Mouse (Mus musculus): ENCODE measurements around the gene 4930568D16Rik. TPM values are rescaled to one million over a fixed set of nuclear protein-coding genes. Genes with fewer than 3 reads are reported as not detected.

4930568D16Rik gene
- polyA plus RNA-seq, 1 experiment: not detected

DNA sequence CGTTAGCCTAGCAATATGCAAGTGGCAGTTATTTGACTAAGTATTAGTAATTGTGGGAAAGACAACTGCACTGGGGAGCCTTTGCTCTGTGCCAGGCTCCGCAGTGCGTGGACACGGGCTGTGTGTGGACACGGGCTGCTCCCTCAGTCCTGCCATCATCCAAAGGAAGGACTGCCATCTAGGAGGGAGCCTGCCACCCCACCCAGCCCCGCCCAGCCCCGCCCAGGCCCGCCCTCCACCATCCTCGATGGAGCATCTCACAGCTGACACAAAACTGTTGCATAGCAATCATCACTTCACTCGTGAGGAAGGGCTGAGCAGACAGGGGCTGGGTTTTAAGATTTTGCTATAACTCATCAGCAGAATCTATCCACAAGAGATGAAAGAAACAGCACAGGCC, 41.6 kb downstream of the 4930568D16Rik start:
- no peaks in the 10 kb centered on the region for H3K4me1 ChIP-seq (ENCODE audit: control insufficient read depth, insufficient read depth, low read length)
- no peaks in the 10 kb centered on the region for H3K36me3 ChIP-seq (ENCODE audit: control insufficient read depth, insufficient read depth, low read length)
- no peak for TF ChIP-seq CTCF (conservative IDR thresholded peaks at IDR 0.05; ENCODE audit: insufficient read depth, insufficient read length, low read depth, low read length)
- no peak for TF ChIP-seq POLR2A (IDR thresholded peaks at IDR 0.05; ENCODE audit: low read depth, low read length)
- WGBS: 76% methylated on average over 10 of the region's 10 CpGs
- no peak overlapping the region for H3K27ac ChIP-seq (ENCODE audit: insufficient read depth, low read depth, low read length)
- H3K4me3 ChIP-seq (ENCODE audit: insufficient read depth, low read depth, low read length): no peak overlapping the region
- no peaks in the 10 kb centered on the region for H3K27me3 ChIP-seq (replicated peaks; ENCODE audit: control insufficient read depth, insufficient read depth, low read length)
- DNase-seq: no peak

- no peak for TF ChIP-seq CTCF (conservative IDR thresholded peaks at IDR 0.05; ENCODE audit: insufficient read depth, insufficient read length, low read depth, low read length)
- TF ChIP-seq POLR2A (IDR thresholded peaks at IDR 0.05; ENCODE audit: low read depth, low read length): no peak
- H3K27ac ChIP-seq (ENCODE audit: insufficient read depth, low read depth, low read length): no peak overlapping the region
- no peaks in the 10 kb centered on the region for H3K4me1 ChIP-seq (ENCODE audit: control insufficient read depth, insufficient read depth, low read length)
- no peak overlapping the region for H3K4me3 ChIP-seq (ENCODE audit: insufficient read depth, low read depth, low read length)
- WGBS: 68% methylated on average over 10 of the region's 10 CpGs
- no peaks in the 10 kb centered on the region for H3K36me3 ChIP-seq (ENCODE audit: control insufficient read depth, insufficient read depth, low read length)
- peak; percentile 16 for DNase-seq
- no peaks in the 10 kb centered on the region for H3K27me3 ChIP-seq (replicated peaks; ENCODE audit: control insufficient read depth, insufficient read depth, low read length)
Observed at GRCm38 (mm10) chr2:35322404-35323164, 44.9 kb downstream of the 4930568D16Rik start.

GRCm38 (mm10) chr2:35320399-35320798, 47.1 kb downstream of the 4930568D16Rik start:
- Histone ChIP-seq H3K4me3 (ENCODE audit: insufficient read depth, low read depth, low read length) (no peak overlapping the region), H3K4me1 (ENCODE audit: control insufficient read depth, insufficient read depth, low read length) (no peaks in the 10 kb centered on the region), H3K36me3 (ENCODE audit: control insufficient read depth, insufficient read depth, low read length) (no peaks in the 10 kb centered on the region), H3K27ac (ENCODE audit: insufficient read depth, low read depth, low read length) (no peak overlapping the region), H3K27me3 (replicated peaks; ENCODE audit: control insufficient read depth, insufficient read depth, low read length) (no peaks in the 10 kb centered on the region)
- no peak for TF ChIP-seq POLR2A (IDR thresholded peaks at IDR 0.05; ENCODE audit: low read depth, low read length)
- no peak for TF ChIP-seq CTCF (conservative IDR thresholded peaks at IDR 0.05; ENCODE audit: insufficient read depth, insufficient read length, low read depth, low read length)
- DNase-seq: no peak
- WGBS: 93% methylated on average over 15 of the region's 15 CpGs

- no peak for DNase-seq
- Histone ChIP-seq H3K4me1 (ENCODE audit: control insufficient read depth, insufficient read depth, low read length) (no peaks in the 10 kb centered on the region), H3K27ac (ENCODE audit: insufficient read depth, low read depth, low read length) (no peak overlapping the region), H3K4me3 (ENCODE audit: insufficient read depth, low read depth, low read length) (no peak overlapping the region), H3K27me3 (replicated peaks; ENCODE audit: control insufficient read depth, insufficient read depth, low read length) (no peaks in the 10 kb centered on the region), H3K36me3 (ENCODE audit: control insufficient read depth, insufficient read depth, low read length) (no peaks in the 10 kb centered on the region)
- TF ChIP-seq CTCF (conservative IDR thresholded peaks at IDR 0.05; ENCODE audit: insufficient read depth, insufficient read length, low read depth, low read length) (no peak), POLR2A (IDR thresholded peaks at IDR 0.05; ENCODE audit: low read depth, low read length) (no peak)
- WGBS: 70% methylated on average over 12 of the region's 12 CpGs
Observed at GRCm38 (mm10) chr2:35318405-35318804, 49.1 kb downstream of the 4930568D16Rik start.

DNA sequence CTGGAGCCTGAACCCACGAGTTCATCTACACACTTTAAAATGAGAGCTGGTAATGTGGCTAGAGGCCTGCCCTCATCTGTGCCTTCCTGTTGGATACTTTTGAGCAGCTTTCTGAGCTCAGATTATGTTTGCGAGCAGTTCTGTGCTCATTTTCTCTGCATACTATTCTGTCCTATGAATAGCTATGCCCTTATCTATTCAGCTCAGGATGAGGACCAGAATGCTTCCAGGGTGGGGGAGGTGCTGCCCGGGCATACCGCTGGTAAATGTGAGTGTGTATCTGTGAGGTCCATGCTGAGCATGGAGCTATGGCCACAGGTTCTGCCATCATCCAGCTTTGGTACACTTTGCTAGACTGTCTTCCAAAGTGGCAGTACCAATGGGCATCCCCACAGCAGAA, 49.9 kb downstream of the 4930568D16Rik start:
- H3K4me1 ChIP-seq (ENCODE audit: control insufficient read depth, insufficient read depth, low read length): no peaks in the 10 kb centered on the region
- no peak overlapping the region for H3K27ac ChIP-seq (ENCODE audit: insufficient read depth, low read depth, low read length)
- 90% methylated on average over 4 of the region's 4 CpGs for WGBS
- H3K36me3 ChIP-seq (ENCODE audit: control insufficient read depth, insufficient read depth, low read length): no peaks in the 10 kb centered on the region
- H3K27me3 ChIP-seq (replicated peaks; ENCODE audit: control insufficient read depth, insufficient read depth, low read length): no peaks in the 10 kb centered on the region
- H3K4me3 ChIP-seq (ENCODE audit: insufficient read depth, low read depth, low read length): no peak overlapping the region
- TF ChIP-seq POLR2A (IDR thresholded peaks at IDR 0.05; ENCODE audit: low read depth, low read length) (no peak), CTCF (conservative IDR thresholded peaks at IDR 0.05; ENCODE audit: insufficient read depth, insufficient read length, low read depth, low read length) (no peak)
- no peak for DNase-seq

DNA sequence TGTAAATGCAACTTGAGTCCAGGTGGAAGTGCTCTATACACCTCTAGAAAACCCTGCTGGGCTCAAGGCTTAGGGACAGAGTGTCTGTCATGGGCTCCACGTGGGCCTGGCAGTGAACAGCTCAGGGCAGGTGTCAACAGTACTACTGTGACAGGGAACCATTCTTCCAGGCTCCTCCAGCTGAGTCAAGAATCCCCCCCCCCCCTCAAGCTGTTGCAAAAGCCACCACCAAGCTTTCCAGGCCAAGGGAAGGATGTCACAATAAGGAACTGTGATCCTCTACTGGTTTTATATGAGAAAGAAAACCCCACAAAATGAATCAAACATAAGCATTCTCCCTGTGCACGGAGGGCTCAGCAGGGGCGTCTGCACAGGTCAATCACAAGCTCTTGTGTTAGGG, 53.2 kb downstream of the 4930568D16Rik start:
- Histone ChIP-seq H3K36me3 (ENCODE audit: control insufficient read depth, insufficient read depth, low read length) (no peaks in the 10 kb centered on the region), H3K27ac (ENCODE audit: insufficient read depth, low read depth, low read length) (no peak overlapping the region), H3K4me1 (ENCODE audit: control insufficient read depth, insufficient read depth, low read length) (no peaks in the 10 kb centered on the region), H3K4me3 (ENCODE audit: insufficient read depth, low read depth, low read length) (no peak overlapping the region), H3K27me3 (replicated peaks; ENCODE audit: control insufficient read depth, insufficient read depth, low read length) (no peaks in the 10 kb centered on the region)
- TF ChIP-seq POLR2A (IDR thresholded peaks at IDR 0.05; ENCODE audit: low read depth, low read length) (no peak), CTCF (conservative IDR thresholded peaks at IDR 0.05; ENCODE audit: insufficient read depth, insufficient read length, low read depth, low read length) (no peak)
- 62% methylated on average over 3 of the region's 3 CpGs for WGBS
- DNase-seq: no peak

GRCm38 (mm10) chr2:35309906-35310493, 57.5 kb downstream of the 4930568D16Rik start:
- Histone ChIP-seq H3K27me3 (replicated peaks; ENCODE audit: control insufficient read depth, insufficient read depth, low read length) (no peaks in the 10 kb centered on the region), H3K36me3 (ENCODE audit: control insufficient read depth, insufficient read depth, low read length) (no peaks in the 10 kb centered on the region), H3K27ac (ENCODE audit: insufficient read depth, low read depth, low read length) (no peak overlapping the region), H3K4me1 (ENCODE audit: control insufficient read depth, insufficient read depth, low read length) (no peaks in the 10 kb centered on the region), H3K4me3 (ENCODE audit: insufficient read depth, low read depth, low read length) (no peak overlapping the region)
- no peak for TF ChIP-seq POLR2A (IDR thresholded peaks at IDR 0.05; ENCODE audit: low read depth, low read length)
- TF ChIP-seq CTCF (conservative IDR thresholded peaks at IDR 0.05; ENCODE audit: insufficient read depth, insufficient read length, low read depth, low read length): no peak
- 94% methylated on average over 4 of the region's 4 CpGs for WGBS
- no peak for DNase-seq

Data from kidney, adult 2 months (tissue).